Mouse (Mus musculus) heart, embryonic 12.5 days (tissue): ENCODE data around the gene Srsf3. TPM values are rescaled to one million over a fixed set of nuclear protein-coding genes. Genes with fewer than 3 reads are reported as not detected.

Experiments used
- ATAC-seq: fragments of 200-750 bp; cut with Nextera tagmentation; 2 replicates; pipeline ENCODE4 v1.8.0; 2017; ENCODE audit warnings: moderate TSS enrichment, moderate library complexity; ENCODE audit not compliant: insufficient number of reproducible peaks, low FRiP score
- H3K27ac ChIP-seq: fragments of 300-500 bp; sonication (generic); 2 replicates; pipeline ENCODE4 v1.5.1; 2016; ENCODE audit warnings: mild to moderate bottlenecking, moderate library complexity; ENCODE audit not compliant: poor library complexity, severe bottlenecking
- H3K27me3 ChIP-seq: fragments of 300-500 bp; sonication (generic); replicated peaks from 2 replicates; pipeline ENCODE4 v1.6.1; 2016; ENCODE audit warnings: mild to moderate bottlenecking, moderate library complexity
- H3K36me3 ChIP-seq: fragments of 300-500 bp; sonication (generic); 2 replicates; pipeline ENCODE4 v1.6.1; 2016; ENCODE audit warnings: mild to moderate bottlenecking, moderate library complexity
- H3K4me1 ChIP-seq: fragments of 300-500 bp; sonication (generic); replicated peaks from 2 replicates; pipeline ENCODE4 v1.6.1; 2016; ENCODE audit warnings: mild to moderate bottlenecking
- H3K4me2 ChIP-seq: fragments of 300-500 bp; sonication (generic); 2 replicates; pipeline ENCODE4 v1.6.1; 2016; ENCODE audit warnings: mild to moderate bottlenecking, moderate library complexity
- H3K4me3 ChIP-seq: fragments of 300-500 bp; sonication (generic); 2 replicates; pipeline ENCODE4 v1.5.1; 2016; ENCODE audit warnings: mild to moderate bottlenecking
- H3K9ac ChIP-seq: fragments of 300-500 bp; sonication (generic); 2 replicates; pipeline ENCODE4 v1.6.1; 2016; ENCODE audit warnings: mild to moderate bottlenecking, moderate library complexity
- H3K9me3 ChIP-seq: fragments of 300-500 bp; sonication (generic); replicated peaks from 2 replicates; pipeline ENCODE4 v1.6.1; 2016; ENCODE audit warnings: mild to moderate bottlenecking, moderate library complexity
- WGBS: fragments of 180-500 bp; shearing (Covaris S2); methylation state at CpG from one replicate; pipeline ENCODE4 v1.1.7; 2016; 5-methylcytosine and 5-hydroxymethylcytosine counted together
- polyA plus RNA-seq: library from polyadenylated mRNA; unstranded; fragments of >200 nt; fragmentation: Nextera tagmentation; extraction: Ambion mirVana; gene quantifications from 2 replicates; pipeline ENCODE4 v1.2.1, GENCODE M21; 2016

Srsf3 gene
- polyA plus RNA-seq, 1 experiment from 2014 or later, result 406 TPM

DNA sequence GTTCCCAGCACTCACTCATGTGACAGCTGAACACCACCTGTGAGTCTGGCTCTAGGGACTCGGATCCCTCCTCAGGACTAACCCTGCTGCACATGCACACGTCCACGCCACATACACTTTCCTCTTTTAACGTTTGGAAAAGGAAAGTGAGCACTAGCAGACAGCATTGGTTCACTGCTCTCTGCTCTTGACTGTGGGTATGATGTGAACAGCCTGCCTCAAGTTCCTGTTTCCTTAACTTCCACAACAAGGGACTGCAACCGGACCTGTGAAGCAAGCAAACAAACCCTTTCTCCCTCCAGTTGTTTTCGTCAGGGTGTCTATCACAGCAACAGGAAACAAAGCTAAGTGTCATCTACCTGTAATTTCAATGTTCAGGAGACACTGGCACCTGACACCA, 32.0 kb upstream of the Srsf3 start:
- H3K36me3 ChIP-seq, result peaks cover 56% of the 10 kb centered on the region
- H3K4me2 ChIP-seq, result no peak overlapping the region
- H3K9ac ChIP-seq, result no peak overlapping the region
- 85% methylated on average over 6 of the region's 6 CpGs for WGBS
- H3K9me3 ChIP-seq, result no peaks in the 10 kb centered on the region
- no peak overlapping the region for H3K4me3 ChIP-seq
- no peaks in the 10 kb centered on the region for H3K27me3 ChIP-seq
- no peak for ATAC-seq
- H3K4me1 ChIP-seq, result 0 out of 2 replicates have a peak, but pooled peaks cover 9% of the 10 kb centered on the region
- H3K27ac ChIP-seq, result no peak overlapping the region

DNA sequence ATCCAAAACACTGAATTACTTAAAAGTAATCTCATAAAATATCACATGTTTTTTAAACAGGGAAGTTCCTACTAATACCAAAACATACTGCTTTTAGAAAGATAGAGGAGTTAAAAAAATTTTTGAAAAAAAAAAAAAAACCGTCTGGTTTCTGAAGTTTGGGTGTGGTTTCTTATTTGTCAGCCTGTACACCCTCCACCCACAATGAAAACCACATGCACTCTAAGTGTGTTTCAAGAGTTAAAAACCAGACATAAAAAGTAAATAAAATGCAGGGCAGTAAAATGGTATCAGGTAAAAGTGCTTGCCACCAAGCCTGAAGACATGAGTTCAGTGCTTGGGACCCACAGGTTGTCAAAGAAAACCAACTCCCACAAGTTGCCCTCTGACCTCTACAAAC, 28.7 kb upstream of the Srsf3 start:
- no peaks in the 10 kb centered on the region for H3K9me3 ChIP-seq
- WGBS, result 67% methylated on average over 1 of the region's 1 CpGs
- no peak for ATAC-seq
- H3K27me3 ChIP-seq, result no peaks in the 10 kb centered on the region
- no peak overlapping the region for H3K4me3 ChIP-seq
- H3K4me2 ChIP-seq, result no peak overlapping the region
- no peak overlapping the region for H3K27ac ChIP-seq
- H3K36me3 ChIP-seq, result peaks cover 27% of the 10 kb centered on the region
- H3K9ac ChIP-seq, result no peak overlapping the region
- peaks cover 26% of the 10 kb centered on the region for H3K4me1 ChIP-seq

DNA sequence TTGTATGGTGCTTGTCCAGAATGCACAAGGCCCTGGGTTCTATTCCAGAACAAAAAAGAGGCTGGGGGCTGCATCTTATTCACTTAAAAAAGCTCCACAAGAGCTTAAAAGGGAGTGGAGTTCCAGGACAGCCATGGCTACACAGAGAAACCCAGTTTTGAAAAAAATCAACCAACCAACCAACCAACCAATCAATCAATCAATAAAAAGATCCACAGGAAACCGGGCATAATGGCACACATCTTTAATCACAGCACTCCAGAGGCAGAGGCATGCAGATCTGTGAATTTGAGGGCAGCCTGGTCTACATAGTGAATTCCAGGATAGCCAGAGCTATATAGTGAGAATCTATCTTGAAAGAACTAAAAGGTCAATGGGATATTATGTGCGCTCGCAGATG, 27.4 kb upstream of the Srsf3 start:
- H3K36me3 ChIP-seq, result peaks cover 15% of the 10 kb centered on the region
- no peak overlapping the region for H3K9ac ChIP-seq
- no peak overlapping the region for H3K4me2 ChIP-seq
- no peaks in the 10 kb centered on the region for H3K9me3 ChIP-seq
- no peaks in the 10 kb centered on the region for H3K27me3 ChIP-seq
- ATAC-seq, result no peak
- WGBS, result 92% methylated on average over 3 of the region's 3 CpGs
- H3K4me3 ChIP-seq, result no peak overlapping the region
- no peak overlapping the region for H3K27ac ChIP-seq
- H3K4me1 ChIP-seq, result peaks cover 26% of the 10 kb centered on the region

DNA sequence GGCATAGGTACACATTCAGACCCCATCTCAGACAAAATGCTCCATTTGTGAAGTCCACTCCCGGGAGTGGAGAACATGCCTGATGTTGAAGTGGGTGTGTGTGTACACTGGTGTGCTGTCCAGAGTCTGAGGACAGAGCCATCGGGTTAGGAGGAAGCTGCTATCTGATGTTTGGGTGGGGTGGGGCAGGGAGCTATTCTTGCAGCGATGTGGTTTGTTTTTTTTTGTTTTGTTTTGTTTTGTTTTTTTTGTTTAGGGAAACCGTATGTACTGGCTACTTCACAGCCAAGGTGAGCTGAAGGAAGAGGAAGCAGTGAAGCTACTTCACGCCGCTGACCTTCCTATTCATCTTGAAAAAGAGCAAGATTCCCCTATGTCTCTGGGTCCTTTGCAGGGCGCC, 25.6 kb upstream of the Srsf3 start:
- Histone ChIP-seq H3K4me3 (peak overlapping the region; percentile 75), H3K27me3 (no peaks in the 10 kb centered on the region), H3K9me3 (no peaks in the 10 kb centered on the region), H3K4me1 (peaks cover 26% of the 10 kb centered on the region), H3K4me2 (peak overlapping the region; percentile 83), H3K36me3 (peaks cover 3% of the 10 kb centered on the region; the same call in 1 of the 2 replicates), H3K27ac (peak overlapping the region; percentile 86), H3K9ac (peak overlapping the region; percentile 88)
- ATAC-seq, result 0 out of 2 replicates have a peak, but pooled peaks have one; percentile 49
- 5% methylated on average over 7 of the region's 7 CpGs for WGBS

DNA sequence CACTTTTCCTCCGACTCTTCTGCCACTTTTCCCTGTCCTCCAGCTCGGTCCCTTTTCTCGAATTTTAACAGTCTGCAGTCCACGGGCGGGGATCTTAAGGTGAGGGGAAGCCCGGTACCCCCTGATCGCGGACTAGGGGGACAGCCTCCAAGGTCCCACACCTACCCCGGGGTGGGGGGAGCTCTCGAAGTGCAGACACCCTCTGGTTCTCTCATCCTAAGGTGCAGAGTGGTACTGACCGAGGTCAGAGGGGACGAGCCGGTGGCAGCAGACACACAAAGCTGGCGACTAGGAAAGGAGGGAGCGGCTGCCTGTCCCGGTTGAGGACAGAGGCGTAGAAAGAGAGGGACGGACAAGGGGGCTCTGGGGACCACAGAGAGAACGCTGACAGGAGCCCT, 25.2 kb upstream of the Srsf3 start:
- Histone ChIP-seq H3K36me3 (peaks cover 3% of the 10 kb centered on the region; the same call in 1 of the 2 replicates), H3K27ac (peak overlapping the region; percentile 86), H3K4me2 (peak overlapping the region; percentile 83), H3K4me3 (peak overlapping the region; percentile 75), H3K4me1 (peaks cover 26% of the 10 kb centered on the region), H3K9me3 (no peaks in the 10 kb centered on the region), H3K27me3 (no peaks in the 10 kb centered on the region), H3K9ac (peak overlapping the region; percentile 88)
- WGBS, result 0% methylated on average over 19 of the region's 19 CpGs
- peak; percentile 48 for ATAC-seq

DNA sequence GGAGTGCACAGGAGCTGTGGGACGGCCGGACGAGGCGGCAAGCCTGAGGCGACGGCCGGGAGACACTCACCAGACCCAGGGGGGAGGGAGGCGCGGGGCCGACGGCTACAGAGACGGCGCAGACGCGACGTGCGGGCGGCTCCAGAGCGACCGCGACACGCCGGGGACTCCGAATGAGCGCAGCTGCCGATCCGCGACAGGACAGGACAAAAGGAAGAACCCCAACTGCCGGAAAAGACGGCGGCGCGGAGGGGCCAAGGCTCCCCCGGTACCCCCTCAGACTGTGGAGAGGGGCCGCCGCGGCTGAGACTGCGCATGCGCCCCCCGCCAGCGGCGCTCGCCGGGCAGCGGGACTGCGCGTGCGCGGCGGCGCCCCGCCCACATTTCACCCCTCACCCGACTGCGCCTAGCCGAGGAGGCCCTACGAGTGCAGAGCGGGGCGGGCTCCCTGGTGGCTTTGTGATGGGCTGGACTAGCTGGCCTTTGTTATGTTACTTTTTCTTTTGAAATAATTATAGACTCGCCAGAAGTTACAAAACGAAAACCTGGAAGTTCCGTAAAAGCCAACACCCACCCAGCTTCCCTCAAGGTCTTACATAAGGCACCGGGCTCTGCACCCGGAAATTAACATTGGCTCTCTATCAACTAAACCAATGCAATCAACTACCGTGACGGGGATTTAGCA, 24.6 kb upstream of the Srsf3 start, which contains the start of gene Stk38:
Gene Stk38, minus strand, starts transcription at position 355 of the 685 bp plus-strand sequence.
- under 1% methylated on average over 59 of the region's 65 CpGs for WGBS

DNA sequence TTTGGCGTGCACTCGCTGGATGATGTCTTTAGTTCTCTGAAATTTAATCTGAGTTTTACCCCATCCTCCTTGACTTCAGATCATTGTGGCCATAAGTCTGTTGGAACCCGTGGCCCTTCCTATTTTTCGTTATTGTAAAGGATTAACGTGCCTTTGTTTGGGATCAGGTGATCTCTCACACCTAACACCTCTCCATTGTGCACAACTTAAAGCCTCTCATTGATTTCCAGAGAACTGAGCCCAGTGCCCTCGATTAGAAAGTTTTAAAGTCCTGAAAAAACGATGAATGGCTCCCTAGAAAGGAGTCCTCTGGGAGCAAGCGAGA, 24.1 kb upstream of the Srsf3 start:
- WGBS, result 18% methylated on average over 8 of the region's 8 CpGs

More for the DNA sequence above, 24.6 kb upstream of the Srsf3 start, which contains the start of gene Stk38:
- H3K27ac ChIP-seq, result peak within 1 kb of the TSS; percentile 86
- ATAC-seq, result peak; percentile 92
- peak within 1 kb of the TSS; percentile 75 for H3K4me3 ChIP-seq
- no peaks in the 10 kb centered on the region for H3K9me3 ChIP-seq
- H3K9ac ChIP-seq, result peak within 1 kb of the TSS; percentile 88
- H3K36me3 ChIP-seq, result peaks cover 3% of the 10 kb centered on the region; the same call in 1 of the 2 replicates
- peak within 1 kb of the TSS; percentile 83 for H3K4me2 ChIP-seq
- H3K4me1 ChIP-seq, result peaks cover 26% of the 10 kb centered on the region
- H3K27me3 ChIP-seq, result no peaks in the 10 kb centered on the region

DNA sequence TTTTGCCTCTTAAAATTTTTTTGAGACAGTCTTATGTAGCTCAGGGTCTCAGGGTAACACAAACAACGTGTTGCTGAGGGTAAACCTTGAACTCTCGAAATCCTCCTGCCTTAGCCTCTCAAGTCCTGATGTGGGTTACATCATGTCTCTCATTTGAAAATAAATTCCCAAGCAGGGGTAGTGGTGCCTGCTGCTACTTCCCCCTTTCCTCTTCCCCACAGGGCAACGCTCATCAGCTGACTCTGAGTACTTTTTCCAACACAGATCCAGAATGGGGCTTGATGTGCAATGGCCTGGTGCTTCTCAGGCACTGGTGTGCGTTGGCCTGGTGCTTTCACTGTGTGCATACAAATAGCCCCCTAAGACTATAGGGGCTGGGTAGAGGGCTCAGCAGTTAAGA, 23.2 kb upstream of the Srsf3 start:
- Histone ChIP-seq H3K4me1 (peaks cover 23% of the 10 kb centered on the region), H3K9me3 (no peaks in the 10 kb centered on the region), H3K27me3 (no peaks in the 10 kb centered on the region), H3K4me2 (no peak overlapping the region), H3K27ac (no peak overlapping the region), H3K4me3 (no peak overlapping the region), H3K36me3 (peaks cover 2% of the 10 kb centered on the region; the same call in 1 of the 2 replicates), H3K9ac (no peak overlapping the region)
- ATAC-seq, result no peak
- 77% methylated on average over 4 of the region's 4 CpGs for whole genome bisulfite sequencing

More for the DNA sequence above, 24.1 kb upstream of the Srsf3 start:
- peak overlapping the region; percentile 88 for H3K9ac ChIP-seq
- peaks cover 26% of the 10 kb centered on the region for H3K4me1 ChIP-seq
- H3K36me3 ChIP-seq, result peaks cover 3% of the 10 kb centered on the region; the same call in 1 of the 2 replicates
- no peaks in the 10 kb centered on the region for H3K9me3 ChIP-seq
- peak overlapping the region; percentile 83 for H3K4me2 ChIP-seq
- H3K4me3 ChIP-seq, result peak overlapping the region; percentile 75
- H3K27me3 ChIP-seq, result no peaks in the 10 kb centered on the region
- H3K27ac ChIP-seq, result peak overlapping the region; percentile 86
- no peak for ATAC-seq

DNA sequence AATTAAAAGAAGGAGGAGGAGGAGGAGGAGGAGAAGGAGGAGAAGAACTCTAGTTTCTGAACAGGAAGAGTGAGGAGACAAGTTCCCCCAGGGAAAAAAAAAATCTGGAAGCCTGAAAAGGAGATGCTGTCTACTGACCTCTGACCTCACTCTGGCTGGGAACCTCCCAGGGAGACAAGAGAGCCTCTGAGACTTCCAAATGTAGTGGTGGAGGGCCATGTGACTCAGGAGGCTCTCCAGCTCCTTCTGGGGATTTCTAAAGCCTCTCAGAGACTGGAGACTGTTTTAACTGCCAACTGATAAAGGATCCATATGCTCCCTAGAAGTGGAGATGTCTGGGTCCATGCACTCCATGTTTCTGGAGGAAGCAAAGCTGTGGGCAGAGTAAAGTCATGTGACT, 18.2 kb upstream of the Srsf3 start:
- no peaks in the 10 kb centered on the region for H3K27me3 ChIP-seq
- ATAC-seq, result no peak
- no peak overlapping the region for H3K9ac ChIP-seq
- no peak overlapping the region for H3K4me2 ChIP-seq
- no peaks in the 10 kb centered on the region for H3K36me3 ChIP-seq
- H3K4me1 ChIP-seq, result peaks cover 5% of the 10 kb centered on the region
- no peaks in the 10 kb centered on the region for H3K9me3 ChIP-seq
- peak overlapping the region; percentile 44; the same call in 1 of the 2 replicates for H3K27ac ChIP-seq
- no peak overlapping the region for H3K4me3 ChIP-seq

DNA sequence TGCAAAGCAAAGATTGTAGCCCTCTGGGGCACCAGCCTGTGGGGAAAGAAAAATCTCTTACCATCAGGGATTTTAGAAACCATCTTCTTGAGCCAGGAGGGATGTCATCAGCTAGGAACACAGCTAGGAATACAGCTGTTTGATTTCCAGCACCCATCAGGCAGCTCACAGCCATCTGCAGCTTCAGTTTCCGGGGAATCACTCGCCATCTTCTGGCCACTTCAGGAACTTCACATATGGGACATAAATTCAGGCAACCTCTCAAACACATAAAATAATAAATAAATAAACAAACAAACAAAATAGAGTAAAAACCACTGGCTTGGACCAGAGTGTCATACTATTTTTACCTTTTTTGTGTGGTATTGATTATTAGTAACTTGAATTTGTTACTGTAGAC, 16.8 kb upstream of the Srsf3 start:
- whole genome bisulfite sequencing, result 26% methylated on average over 2 of the region's 2 CpGs
- Histone ChIP-seq H3K4me1 (peaks cover 5% of the 10 kb centered on the region), H3K27ac (no peak overlapping the region), H3K4me2 (no peak overlapping the region), H3K9me3 (no peaks in the 10 kb centered on the region), H3K27me3 (no peaks in the 10 kb centered on the region), H3K36me3 (no peaks in the 10 kb centered on the region), H3K4me3 (no peak overlapping the region), H3K9ac (no peak overlapping the region)
- ATAC-seq, result no peak

DNA sequence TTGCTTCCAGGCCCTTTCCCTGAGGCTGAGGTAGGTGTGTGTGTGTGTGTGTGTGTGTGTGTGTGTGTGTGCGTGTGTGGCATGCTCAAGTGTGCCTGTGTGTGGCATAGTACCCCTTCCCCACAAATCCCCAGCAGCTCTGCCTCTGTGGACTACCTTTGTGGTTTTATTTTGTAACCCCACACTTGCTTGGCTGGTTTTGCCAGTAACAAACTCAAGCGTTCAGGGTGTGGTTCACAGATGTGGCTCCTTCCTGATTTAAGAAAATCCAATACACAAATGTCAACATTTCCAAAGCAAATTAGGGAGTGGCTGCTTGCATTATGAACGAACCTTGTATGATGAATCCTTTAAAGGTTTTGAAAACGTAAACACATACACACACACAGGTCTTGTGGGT, 15.7 kb upstream of the Srsf3 start:
- H3K9ac ChIP-seq, result no peak overlapping the region
- H3K4me3 ChIP-seq, result no peak overlapping the region
- H3K4me1 ChIP-seq, result peaks cover 5% of the 10 kb centered on the region
- H3K27ac ChIP-seq, result no peak overlapping the region
- 86% methylated on average over 4 of the region's 4 CpGs for WGBS
- no peak for ATAC-seq
- no peak overlapping the region for H3K4me2 ChIP-seq
- H3K27me3 ChIP-seq, result no peaks in the 10 kb centered on the region
- H3K36me3 ChIP-seq, result no peaks in the 10 kb centered on the region
- no peaks in the 10 kb centered on the region for H3K9me3 ChIP-seq
